Mouse (Mus musculus) spleen, postnatal 4 days (tissue): ENCODE results near the gene Spata13.

Experiments used
- DNase-seq, 2 experiments: peaks; one replicate each; pipeline ENCODE4 v3.0.0; 2022; ENCODE audit warnings: low spot score in 2 of 2

The Spata13 gene

DNA sequence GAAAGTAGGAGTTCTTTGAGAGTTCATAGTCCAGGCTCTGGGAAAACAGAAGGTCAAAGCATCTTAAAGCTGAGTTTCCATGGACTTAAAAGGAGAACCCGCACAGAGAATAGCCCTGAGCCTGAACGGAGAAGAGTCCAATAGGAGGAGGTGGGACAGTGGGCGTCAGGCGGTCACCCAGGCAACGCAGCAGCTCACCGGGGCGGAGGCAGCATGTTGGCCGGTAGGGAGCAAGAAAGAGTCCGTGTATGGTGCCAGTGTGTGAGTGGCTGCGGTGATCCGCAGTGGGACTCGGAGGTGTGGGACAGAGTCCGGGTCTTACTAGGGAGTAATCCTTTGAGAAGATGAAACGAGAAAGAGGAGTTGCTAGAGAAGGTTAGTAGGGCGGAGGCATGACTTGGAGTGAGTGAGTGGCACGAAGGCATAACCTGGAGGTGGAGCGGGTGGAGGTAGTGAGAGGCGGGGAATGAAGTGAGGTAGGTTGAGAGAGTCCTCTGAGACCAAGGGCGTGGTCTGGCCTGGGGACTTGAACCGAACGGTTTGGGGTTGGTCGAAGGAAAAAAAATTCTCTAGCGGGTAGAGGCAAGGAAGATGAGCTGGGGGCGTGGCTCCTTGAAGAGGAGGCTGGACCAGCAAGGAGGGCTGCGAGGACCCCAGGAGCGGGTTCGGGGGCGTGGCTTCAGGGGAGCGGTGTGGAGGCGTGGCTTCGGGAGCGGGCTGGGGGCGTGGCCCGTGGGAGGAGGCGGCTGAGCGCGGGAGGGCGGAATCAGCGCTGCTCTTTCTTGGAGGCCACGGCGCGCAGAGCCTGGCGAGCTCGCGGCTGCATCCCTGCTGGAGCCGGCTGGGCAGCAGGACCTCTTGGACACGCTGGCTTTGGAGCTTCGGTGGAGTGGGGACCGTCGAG is at the start of gene Spata13:
Gene Spata13, plus strand, starts transcription at position 41 of the 904 bp plus-strand sequence.
- peak; percentile 94 to 97 for DNase-seq

DNA sequence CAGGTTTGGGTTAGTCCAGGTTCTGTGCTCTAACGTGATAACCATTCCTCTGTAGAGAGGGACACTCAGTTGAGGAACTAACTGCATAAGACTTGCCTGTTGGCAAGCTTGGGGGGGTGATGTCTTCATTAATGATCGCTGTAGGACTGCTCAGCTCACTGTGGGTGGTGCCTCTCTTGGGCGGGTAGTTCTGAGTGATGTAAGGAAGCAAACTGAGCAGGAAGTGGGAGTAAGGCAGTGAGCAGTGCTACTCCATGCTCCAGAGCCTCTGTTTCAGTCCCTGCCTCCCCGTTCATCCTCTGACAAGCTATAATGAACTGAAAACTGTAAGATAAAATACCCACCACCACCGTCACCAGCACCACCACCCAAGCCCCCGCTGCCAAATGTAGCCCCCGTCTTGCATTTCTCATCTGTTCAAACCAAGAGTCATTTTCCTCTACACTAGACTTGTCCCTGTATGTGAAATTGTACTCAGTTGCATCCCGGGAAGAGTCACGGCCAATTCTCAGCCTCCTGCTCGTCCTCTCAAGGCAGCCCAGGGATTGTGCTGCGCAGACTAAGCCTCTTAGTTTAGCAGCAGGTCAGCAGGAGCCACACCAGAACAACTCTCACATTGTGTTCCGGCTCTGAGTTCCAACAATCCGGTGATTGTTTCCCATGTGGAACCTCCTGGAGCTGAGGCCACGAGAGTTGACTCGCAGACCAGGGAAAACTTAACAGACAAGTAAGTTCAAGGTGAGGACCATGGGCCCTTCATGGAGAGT is 46.9 kb upstream of the Spata13 start:
- DNase-seq, result no peak

DNA sequence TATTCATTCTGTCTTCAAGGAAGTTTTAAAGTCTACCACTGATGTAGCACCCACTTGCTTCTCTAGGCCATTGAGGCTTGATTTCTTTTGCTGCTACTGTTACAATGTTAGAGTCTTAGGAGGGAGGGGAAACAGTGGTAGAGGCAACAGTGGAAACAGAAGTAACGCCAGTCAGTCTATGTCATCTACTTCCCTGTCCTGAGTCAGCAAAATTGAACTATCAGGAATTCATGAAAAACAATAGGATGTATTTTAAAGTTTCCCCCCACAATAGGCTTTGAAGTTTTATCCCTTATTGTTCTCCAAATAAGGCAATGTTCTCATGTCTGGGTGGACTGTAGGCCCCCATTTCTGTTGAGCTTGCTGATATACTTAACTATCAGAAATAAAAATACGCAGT is 44.8 kb upstream of the Spata13 start:
- DNase-seq, result no peak

DNA sequence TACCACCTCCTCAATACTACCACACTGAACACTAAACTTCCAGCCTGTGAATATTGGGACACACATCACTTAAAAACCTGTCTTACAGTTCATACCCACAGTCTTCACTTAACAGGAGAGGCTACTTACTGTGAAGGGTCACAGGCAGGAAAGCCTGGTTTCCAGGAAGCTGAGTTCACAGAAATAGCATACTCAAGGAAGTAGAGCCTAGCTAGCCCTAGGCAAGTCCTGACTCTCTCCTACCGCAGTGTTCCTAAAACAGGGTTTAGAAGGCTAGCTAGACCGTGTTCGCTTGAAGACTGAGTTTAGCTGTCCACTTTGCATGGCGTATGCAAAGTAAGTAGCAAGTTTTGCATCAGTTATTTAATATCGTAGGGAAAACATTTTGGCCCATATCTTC is 41.5 kb upstream of the Spata13 start:
- no peak for DNase-seq

DNA sequence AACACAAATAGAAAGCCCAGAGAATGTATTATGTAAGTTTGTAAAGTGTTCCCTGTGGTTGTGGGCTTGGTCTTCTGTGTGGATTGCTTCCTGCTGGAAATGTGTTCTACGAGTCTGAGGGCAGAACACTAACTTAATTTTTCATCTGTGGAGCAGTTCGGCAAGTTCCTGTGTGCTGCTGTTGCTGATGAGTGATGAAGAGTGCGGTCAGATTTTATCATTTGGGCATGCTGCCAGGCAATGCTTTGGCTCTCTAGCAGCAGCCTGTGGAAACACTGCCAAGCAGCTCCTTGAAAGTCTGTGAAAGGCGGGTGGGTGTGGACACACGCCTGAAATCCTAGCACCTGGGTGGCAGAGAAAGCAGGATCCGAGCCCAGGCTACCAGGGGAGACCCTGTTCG is 41.0 kb upstream of the Spata13 start:
- no peak for DNase-seq

DNA sequence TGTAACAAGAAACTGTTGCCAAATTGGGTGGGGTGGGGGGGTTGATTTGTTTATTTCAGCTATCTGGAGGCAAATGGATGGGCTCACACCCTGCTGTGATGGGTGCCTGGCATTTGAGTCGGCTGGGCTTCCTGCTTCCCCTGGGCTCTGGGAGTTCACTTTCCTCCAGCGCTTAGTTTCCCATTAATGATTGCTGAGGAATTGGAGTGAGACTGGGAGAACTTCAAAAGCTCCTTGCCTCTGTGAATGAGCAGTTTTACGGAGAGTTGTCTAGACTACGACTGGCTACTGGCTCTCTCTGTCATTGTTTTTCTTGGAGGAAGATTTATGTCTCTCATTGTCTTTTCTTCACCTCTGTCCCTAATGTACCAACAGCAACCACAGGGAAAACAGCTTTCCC is 36.2 kb upstream of the Spata13 start:
- no peak for DNase-seq

DNA sequence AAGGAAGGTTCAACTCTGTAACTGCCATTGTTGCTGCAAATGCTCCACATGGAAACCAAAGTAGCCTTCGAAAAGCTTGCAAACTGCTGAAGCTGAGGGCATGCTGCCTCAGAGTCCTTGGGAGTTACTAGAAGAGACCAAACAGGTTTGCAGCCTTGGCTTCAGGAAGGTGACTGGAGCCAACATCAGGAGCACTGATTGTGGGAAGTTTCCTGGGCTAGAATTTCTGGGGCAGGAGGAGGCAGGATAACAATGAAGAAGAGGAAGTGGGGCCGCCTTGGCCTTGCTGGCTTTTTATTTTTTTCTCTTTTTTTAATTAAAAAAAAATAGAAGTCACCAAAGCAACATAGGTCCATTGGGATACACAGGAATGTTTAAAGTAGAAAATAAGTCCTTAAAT is 34.8 kb upstream of the Spata13 start:
- DNase-seq, result no peak

DNA sequence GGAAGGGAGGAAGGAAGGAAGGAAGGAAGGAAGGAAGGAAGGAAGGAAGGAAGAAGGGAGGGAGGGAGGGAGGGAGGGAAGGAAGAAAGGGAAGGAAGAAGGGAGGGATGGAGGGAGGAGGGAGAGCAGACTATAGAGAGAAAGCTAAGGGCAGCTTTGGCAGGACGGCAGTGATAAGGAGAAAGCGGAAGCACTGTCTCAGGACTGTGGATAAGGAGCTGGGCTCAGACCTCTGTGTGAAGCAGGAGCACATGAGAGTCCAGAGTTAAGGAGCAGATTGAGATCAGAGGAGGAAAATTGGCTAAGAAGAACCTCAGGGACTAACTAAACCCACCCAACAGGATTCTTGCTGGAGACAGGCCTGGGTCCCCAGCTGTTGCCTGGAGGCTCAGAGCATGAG is 28.2 kb upstream of the Spata13 start:
- no peak for DNase-seq

DNA sequence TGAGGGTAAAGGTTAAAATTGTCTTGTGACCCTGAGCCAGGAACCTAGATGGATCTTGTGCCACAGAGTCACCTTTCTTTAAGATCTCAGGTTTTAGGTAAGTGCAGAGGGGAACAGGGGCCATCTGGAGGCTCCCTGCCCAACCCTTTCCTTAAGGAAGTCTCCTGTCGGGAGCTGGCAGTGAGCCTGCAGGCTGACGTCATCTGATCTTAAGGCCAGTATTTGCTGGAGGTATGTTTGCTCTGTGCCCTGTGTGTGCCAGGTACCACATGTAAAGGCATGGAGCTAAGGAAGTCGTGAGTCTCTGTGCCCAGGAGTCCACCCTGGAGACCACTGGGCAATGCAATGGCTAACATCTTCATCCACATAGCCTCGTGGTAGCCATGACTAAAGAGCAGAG is 27.6 kb upstream of the Spata13 start:
- no peak for DNase-seq

DNA sequence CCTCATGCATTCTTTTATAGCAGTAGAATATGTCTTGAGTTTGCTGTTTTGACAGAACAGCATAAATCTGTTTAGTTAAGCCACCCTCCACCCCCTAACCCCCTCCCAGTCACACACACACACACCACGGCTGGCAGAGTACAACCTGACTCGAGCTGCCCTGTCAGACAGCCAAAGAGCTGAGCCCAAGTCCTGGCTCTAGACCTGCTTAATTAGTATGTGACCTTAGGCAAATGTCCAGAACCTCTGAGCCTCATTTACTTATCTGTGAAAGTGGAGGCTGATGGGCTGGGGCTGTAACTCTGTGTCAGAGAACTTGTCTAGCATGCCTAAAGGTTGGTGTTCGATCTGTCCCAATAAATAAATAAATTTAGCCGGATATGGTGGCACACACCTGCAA is 26.1 kb upstream of the Spata13 start:
- DNase-seq, result no peak

DNA sequence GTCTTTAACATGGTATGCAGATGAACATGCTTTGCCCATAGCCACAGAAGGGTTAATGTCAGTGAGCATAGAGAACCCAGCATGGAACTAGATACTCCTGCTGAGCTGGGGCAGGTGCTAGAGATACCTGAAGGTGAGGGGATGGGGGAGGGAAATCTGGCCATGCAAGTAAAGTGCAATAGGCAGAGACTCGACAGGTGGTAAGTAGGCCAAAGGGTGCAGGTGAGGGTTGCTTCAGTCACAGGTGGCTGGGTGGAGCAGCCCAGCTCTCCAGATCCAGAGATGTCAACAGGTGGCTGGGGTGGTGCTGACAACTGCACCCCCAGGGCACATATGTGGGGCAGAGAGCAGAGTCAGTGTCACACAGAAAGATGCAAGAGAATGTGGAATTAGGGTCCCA is 24.6 kb upstream of the Spata13 start:
- no peak for DNase-seq

DNA sequence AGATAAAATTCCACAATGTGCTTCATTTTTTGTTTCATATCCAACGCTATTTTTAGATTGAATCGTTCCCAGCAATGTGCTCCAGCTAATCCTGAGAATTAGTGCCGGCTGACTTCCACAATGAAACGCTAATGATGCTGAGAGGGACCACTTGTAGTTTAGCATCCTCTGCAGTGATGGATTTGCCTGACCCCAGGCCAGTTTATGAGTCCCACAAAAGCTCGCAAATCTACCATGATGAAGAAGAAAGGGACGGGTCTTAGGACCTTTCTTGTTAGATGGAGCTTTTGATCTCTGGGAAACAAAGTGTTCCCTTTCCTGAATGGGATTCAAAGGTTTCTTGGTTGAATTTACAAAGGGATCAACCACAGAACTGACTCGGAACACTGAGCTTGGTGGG is 21.1 kb upstream of the Spata13 start:
- DNase-seq, result no peak

DNA sequence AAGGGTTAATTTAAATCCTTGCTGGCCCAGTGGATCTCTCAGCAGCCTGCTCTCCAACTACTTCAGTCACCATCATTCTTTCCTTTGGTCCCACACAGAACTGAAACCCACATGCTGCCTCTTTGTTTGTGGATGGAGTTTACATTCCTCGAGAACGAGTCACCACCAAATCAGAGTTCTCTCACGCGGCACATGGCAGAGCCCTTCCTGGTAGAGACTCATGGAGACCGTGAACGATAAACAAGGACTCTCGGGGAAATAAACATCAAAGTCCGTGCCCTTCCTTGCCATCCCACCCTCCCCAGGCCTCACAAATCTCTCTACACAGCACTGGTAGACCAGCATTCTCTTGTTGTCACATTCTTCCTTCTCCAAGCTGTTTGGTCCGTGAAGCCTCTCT is 12.7 kb upstream of the Spata13 start:
- no peak for DNase-seq

DNA sequence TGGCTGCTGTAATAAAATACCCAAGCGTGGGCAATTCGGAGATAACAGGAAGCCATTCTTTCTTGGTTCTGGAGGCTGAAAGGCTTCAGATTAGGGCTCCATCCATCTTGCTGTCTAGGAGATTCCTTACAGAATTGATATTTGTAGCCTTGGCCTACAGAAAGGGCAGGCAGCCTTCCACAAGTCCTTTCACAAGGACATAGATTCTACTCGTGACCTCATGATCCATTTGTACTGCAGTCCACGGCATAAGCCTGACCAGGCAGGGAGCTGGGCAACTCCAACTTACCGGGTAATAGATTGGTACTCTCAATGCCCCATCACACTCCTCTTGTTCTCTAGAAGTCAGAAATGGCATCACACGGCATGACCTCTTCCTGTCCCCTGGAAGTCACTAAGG is 8.3 kb upstream of the Spata13 start:
- no peak for DNase-seq

DNA sequence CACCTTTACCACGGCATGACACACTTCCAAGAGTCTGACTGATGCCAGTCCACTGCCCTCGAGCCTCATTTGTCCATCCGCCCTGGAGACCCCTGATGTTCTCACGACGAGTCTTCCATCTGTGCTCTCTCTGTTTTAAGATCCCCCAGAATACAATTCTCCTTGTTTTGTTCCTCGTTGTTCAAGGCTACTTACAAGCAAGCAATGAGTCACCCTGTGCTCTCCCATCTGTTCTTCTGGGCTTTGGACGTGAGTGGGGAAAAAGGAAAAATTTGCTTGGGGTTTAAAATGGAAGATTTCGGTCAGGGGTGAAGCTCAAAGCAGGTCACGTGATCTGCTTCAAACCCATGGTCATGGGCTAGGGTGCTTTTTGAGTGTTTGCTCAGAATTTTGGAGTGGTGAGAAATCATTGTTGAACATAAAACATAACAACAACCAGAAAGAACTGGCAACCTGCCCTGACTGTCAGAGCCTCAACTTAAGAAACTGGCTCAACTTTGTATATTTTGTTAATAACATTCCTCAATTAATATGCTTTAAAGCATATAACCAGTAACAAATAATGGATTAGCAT is 3.8 kb upstream of the Spata13 start:
- DNase-seq, result no peak

DNA sequence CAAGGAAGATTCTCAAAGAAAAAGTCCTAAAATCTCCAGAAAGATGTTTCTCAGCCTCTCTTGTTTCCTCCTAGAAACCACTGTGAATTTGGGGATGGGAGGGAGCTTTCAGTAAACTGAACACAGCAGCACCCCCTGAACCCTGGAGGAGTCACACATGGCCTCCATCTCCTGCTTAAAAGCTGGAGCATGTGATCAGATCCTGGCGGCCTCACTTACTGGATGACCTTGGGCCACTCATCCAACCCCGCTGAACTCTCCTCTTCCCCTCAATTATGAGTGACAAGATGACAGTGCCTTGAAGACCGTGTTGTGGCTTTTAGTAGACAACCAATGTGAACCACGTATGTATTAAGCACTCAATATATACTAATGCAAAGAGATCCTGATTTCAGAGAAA is 2.8 kb upstream of the Spata13 start:
- no peak for DNase-seq

DNA sequence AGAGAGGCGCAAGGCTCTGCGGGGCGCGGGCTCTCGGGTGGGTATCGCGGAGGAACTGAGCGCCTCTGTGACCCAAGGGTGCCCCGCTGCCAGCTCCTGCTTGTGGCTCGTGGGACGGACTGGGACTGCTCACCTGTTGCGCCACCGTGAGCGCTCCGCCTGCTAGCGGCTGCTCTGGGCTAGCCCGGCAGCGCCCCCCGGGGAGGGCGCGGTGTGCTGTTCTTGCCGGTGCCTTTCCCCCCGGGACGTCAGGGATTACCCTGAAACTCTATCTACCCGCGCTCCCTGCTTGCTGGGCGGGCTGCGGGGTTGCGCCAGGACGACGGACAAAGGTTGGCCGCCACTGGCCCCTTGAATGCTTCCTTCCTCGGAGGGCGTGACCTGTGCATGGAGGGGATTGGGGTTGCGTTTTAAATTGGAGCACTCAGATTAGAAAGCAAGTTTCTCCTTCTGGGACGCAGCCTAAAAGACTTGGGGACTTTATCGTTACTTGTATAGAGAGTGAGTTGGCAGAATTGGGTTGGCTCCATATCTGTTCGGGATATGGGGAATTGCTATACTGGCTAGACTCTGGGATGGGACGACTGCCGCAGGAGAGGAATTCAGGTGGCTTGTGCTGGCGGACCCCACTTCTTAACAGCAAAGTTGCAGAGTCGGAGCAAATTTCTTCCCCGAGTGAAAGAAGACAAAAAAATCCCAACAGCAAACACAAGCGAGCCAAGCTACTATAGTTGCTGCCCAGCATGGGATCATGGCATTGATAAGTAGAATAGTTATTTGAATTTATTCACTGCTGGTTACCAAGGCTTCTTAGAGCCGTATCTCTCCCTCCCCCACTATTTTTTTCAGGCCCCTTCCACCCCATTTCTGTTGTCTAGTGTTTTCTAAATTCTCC is 1.3 kb downstream of the Spata13 start:
- peak; percentile 55 to 79 for DNase-seq

DNA sequence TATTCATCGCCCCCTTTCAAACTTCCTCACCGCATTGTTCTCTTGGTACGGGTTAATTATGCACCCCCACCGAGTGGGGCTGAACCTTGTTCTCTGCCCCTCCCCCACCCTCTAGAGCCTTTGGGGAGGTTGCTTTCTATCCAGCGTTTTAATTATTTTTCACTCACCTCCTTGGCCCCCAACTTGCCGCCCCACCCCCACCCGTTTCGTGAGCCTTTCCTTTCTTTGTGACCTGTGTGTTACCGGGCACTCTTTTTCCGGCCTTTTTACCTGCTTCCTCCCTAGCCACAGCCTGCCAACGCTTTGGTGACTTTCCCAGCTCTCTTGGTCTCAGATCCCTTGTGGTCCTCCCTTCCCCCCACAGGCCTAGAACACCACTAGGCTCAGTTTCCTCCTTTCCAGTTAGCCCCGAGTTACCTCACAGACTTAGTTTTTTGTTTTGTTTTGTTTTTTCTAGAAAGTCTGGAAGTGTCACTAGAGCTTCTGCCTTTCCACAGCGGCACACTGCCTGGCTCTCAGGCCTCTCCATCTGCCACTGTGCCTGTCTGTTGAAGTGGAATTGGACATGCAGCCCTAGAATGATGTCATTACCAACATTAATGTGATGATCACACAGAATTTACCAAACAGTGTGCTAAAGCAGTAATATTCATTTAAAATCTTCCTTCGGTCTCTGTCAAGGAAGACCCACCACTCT is 2.3 kb downstream of the Spata13 start:
- peak in 1 of 2 experiments; percentile 54 for DNase-seq

DNA sequence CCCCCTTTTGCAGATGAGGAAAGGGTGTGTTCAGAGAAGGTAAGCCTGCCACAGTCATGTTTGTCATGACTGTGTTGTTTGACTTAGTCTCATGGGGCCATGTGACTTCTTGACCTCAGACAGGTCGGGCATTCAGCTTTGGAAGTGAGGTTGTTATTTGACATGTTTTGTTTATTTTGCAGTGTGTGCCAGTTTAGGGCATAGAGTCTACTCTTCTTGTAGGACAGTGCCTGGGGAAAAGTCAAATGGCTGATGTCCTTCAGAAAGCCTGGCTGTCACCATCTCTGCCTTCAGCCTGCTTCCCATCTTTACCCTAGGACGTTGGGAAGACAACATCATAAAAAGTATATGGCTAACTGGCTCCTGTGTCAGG is 2.8 kb downstream of the Spata13 start:
- DNase-seq, result no peak

DNA sequence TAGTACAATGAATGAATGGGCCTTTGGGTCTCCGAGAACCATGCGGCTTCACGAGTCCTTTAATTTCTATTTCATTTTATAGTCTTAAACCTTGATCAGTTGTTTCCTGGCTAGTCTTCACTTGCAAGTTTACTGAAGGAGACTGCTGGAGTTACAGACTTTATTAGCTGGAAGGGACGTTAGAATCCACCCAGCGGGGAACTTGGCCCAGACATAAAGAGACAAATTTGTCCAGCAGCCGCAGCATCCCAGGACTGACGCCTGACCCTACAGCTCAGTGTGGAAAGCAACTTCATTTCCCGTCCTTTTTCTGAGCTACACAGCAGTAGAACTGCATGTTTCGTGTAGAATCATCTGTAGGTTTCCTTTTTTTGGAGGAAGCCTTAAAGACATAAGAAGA is 3.2 kb downstream of the Spata13 start:
- no peak for DNase-seq

DNA sequence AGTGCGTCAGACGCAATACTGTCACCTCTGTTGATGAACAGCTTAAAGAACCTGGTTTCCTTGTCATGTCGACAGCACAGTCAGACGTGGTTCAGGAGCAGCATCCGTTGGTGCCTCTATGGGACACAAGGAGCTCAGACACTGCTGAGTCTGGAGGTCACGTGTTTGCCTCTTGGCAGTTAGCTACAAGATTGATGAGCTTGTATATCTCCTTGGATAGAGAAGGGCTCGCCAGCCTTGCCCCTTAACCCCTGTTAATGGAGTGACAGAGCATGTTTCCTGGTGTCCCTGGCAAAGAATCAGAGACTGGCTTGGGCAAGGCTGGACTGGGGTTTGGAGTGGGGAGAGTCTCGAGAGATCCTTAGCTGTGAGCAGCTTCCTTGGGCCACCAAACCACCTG is 4.4 kb downstream of the Spata13 start:
- DNase-seq, result no peak
